Mouse (Mus musculus): ENCODE measurements around the gene Plekhh3.
"Not testable (repeated sequence)": the region's sequence is repeated elsewhere in the genome, so short reads cannot be mapped to it uniquely, and the experiment has no call there.

Gene Plekhh3

GRCm38 (mm10) chr11:101127075-101127474 is 44.1 kb downstream of the Plekhh3 start:
- intact Hi-C loops (cut with DNase I) = no loop called here

GRCm38 (mm10) chr11:101125008-101125407 is 46.1 kb downstream of the Plekhh3 start:
- intact Hi-C loops (cut with DNase I) = not testable (repeated sequence)

GRCm38 (mm10) chr11:101124494-101124893 is 46.7 kb downstream of the Plekhh3 start:
- intact Hi-C loops (cut with DNase I) = not testable (repeated sequence)

- intact Hi-C loops (cut with DNase I) = no loop called here
Observed at GRCm38 (mm10) chr11:101120545-101121188, 50.5 kb downstream of the Plekhh3 start.

- intact Hi-C loops (cut with DNase I) = no loop called here
Observed at GRCm38 (mm10) chr11:101119761-101120544, 51.2 kb downstream of the Plekhh3 start, which contains the start of the genes Retreg3 and Tubg1. Gene Retreg3 (minus strand): TSS chr11:101119893. Gene Tubg1 (plus strand): TSS chr11:101119938.

- intact Hi-C loops (cut with DNase I) = no loop called here
Observed at GRCm38 (mm10) chr11:101119131-101119760, 51.9 kb downstream of the Plekhh3 start.

GRCm38 (mm10) chr11:101118105-101118504 is 53.0 kb downstream of the Plekhh3 start:
- intact Hi-C loops (cut with DNase I) = no loop called here

GRCm38 (mm10) chr11:101115564-101115963 is 55.6 kb downstream of the Plekhh3 start:
- intact Hi-C loops (cut with DNase I) = no loop called here

Small RNAs within 50 kb of the gene (microRNA-seq; reads per million reads assigned to microRNA genes)
- gene Gm27626 = 0 reads per million in 2 experiments
